Mouse (Mus musculus): ENCODE data around the gene Fli1. TPM values are rescaled to one million over a fixed set of nuclear protein-coding genes. Genes with fewer than 3 reads are reported as not detected.

Gene Fli1
- polyA plus RNA-seq, 2 experiments = 10.1 to 22.2 TPM

GRCm38 (mm10) chr9:32509706-32510156 is 32.9 kb downstream of the Fli1 start:
- no peaks in the 10 kb centered on the region for H3K27me3 ChIP-seq (ENCODE audit: control insufficient read depth, insufficient read depth, low read length)
- no peak for ATAC-seq (ENCODE audit: low FRiP score, low read depth)
- WGBS = 50% methylated on average over 7 of the region's 7 CpGs
- H3K9ac ChIP-seq (ENCODE audit: low read depth, low read length, severe bottlenecking) = no peak overlapping the region
- DNase-seq (ENCODE audit: low spot score) = no peak
- H3K4me2 ChIP-seq (replicated peaks; ENCODE audit: low read depth, low read length, severe bottlenecking) = no peak overlapping the region
- no peaks in the 10 kb centered on the region; the same call in 1 of the 2 replicates for H3K36me3 ChIP-seq (ENCODE audit: control insufficient read depth, insufficient read depth, low read length)
- no peak for TF ChIP-seq POLR2A (IDR thresholded peaks at IDR 0.05; ENCODE audit: borderline replicate concordance, extremely low read depth, insufficient read depth, insufficient read length)
- H3K4me1 ChIP-seq (ENCODE audit: control insufficient read depth, insufficient read depth, low read length) = peaks cover 49% of the 10 kb centered on the region
- H3K9me3 ChIP-seq (ENCODE audit: control insufficient read depth, low read length) = no peaks in the 10 kb centered on the region
- H3K4me3 ChIP-seq (replicated peaks; ENCODE audit: low read length) = no peak overlapping the region
- no peak overlapping the region for H3K27ac ChIP-seq (replicated peaks; ENCODE audit: low read depth, low read length)

GRCm38 (mm10) chr9:32508648-32509047 is 34.0 kb downstream of the Fli1 start:
- H3K27me3 ChIP-seq (ENCODE audit: control insufficient read depth, insufficient read depth, low read length) = no peaks in the 10 kb centered on the region
- no peak overlapping the region for H3K4me2 ChIP-seq (replicated peaks; ENCODE audit: low read depth, low read length, severe bottlenecking)
- peaks cover 42% of the 10 kb centered on the region for H3K4me1 ChIP-seq (ENCODE audit: control insufficient read depth, insufficient read depth, low read length)
- 0 out of 2 replicates have a peak overlapping the region, but pooled peaks have one; percentile 55 for H3K27ac ChIP-seq (replicated peaks; ENCODE audit: low read depth, low read length)
- no peaks in the 10 kb centered on the region; the same call in 1 of the 2 replicates for H3K36me3 ChIP-seq (ENCODE audit: control insufficient read depth, insufficient read depth, low read length)
- no peak for DNase-seq (ENCODE audit: low spot score)
- no peak overlapping the region for H3K4me3 ChIP-seq (replicated peaks; ENCODE audit: low read length)
- no peak for TF ChIP-seq POLR2A (IDR thresholded peaks at IDR 0.05; ENCODE audit: borderline replicate concordance, extremely low read depth, insufficient read depth, insufficient read length)
- no peaks in the 10 kb centered on the region for H3K9me3 ChIP-seq (ENCODE audit: control insufficient read depth, low read length)
- no peak overlapping the region for H3K9ac ChIP-seq (ENCODE audit: low read depth, low read length, severe bottlenecking)
- 68% methylated on average over 2 of the region's 2 CpGs for WGBS
- ATAC-seq (ENCODE audit: low FRiP score, low read depth) = no peak

- WGBS = 26% methylated on average over 8 of the region's 8 CpGs
Measured at GRCm38 (mm10) chr9:32508118-32508517, 34.5 kb downstream of the Fli1 start.

GRCm38 (mm10) chr9:32506866-32507861 is 35.5 kb downstream of the Fli1 start:
- Histone ChIP-seq H3K4me2 (replicated peaks; ENCODE audit: low read depth, low read length, severe bottlenecking) (no peak overlapping the region), H3K4me1 (ENCODE audit: control insufficient read depth, insufficient read depth, low read length) (peaks cover 40% of the 10 kb centered on the region), H3K9ac (ENCODE audit: low read depth, low read length, severe bottlenecking) (no peak overlapping the region), H3K4me3 (replicated peaks; ENCODE audit: low read length) (no peak overlapping the region), H3K27me3 (ENCODE audit: control insufficient read depth, insufficient read depth, low read length) (no peaks in the 10 kb centered on the region), H3K27ac (replicated peaks; ENCODE audit: low read depth, low read length) (0 out of 2 replicates have a peak overlapping the region, but pooled peaks have one; percentile 55), H3K9me3 (ENCODE audit: control insufficient read depth, low read length) (no peaks in the 10 kb centered on the region), H3K36me3 (ENCODE audit: control insufficient read depth, insufficient read depth, low read length) (no peaks in the 10 kb centered on the region; the same call in 1 of the 2 replicates)
- DNase-seq (ENCODE audit: low spot score) (no peak), ATAC-seq (ENCODE audit: low FRiP score, low read depth) (no peak)
- WGBS = 66% methylated on average over 15 of the region's 15 CpGs
- TF ChIP-seq POLR2A (IDR thresholded peaks at IDR 0.05; ENCODE audit: borderline replicate concordance, extremely low read depth, insufficient read depth, insufficient read length) = no peak

More at GRCm38 (mm10) chr9:32508118-32508517, 34.5 kb downstream of the Fli1 start:
- no peak for DNase-seq (ENCODE audit: low spot score)
- H3K9ac ChIP-seq (ENCODE audit: low read depth, low read length, severe bottlenecking) = no peak overlapping the region
- no peak for ATAC-seq (ENCODE audit: low FRiP score, low read depth)
- H3K4me2 ChIP-seq (replicated peaks; ENCODE audit: low read depth, low read length, severe bottlenecking) = no peak overlapping the region
- no peaks in the 10 kb centered on the region for H3K27me3 ChIP-seq (ENCODE audit: control insufficient read depth, insufficient read depth, low read length)
- 0 out of 2 replicates have a peak overlapping the region, but pooled peaks have one; percentile 55 for H3K27ac ChIP-seq (replicated peaks; ENCODE audit: low read depth, low read length)
- H3K4me1 ChIP-seq (ENCODE audit: control insufficient read depth, insufficient read depth, low read length) = peaks cover 40% of the 10 kb centered on the region
- no peak overlapping the region for H3K4me3 ChIP-seq (replicated peaks; ENCODE audit: low read length)
- TF ChIP-seq POLR2A (IDR thresholded peaks at IDR 0.05; ENCODE audit: borderline replicate concordance, extremely low read depth, insufficient read depth, insufficient read length) = no peak
- H3K36me3 ChIP-seq (ENCODE audit: control insufficient read depth, insufficient read depth, low read length) = no peaks in the 10 kb centered on the region; the same call in 1 of the 2 replicates
- no peaks in the 10 kb centered on the region for H3K9me3 ChIP-seq (ENCODE audit: control insufficient read depth, low read length)

GRCm38 (mm10) chr9:32506161-32506560 is 36.5 kb downstream of the Fli1 start:
- peaks cover 40% of the 10 kb centered on the region for H3K4me1 ChIP-seq (ENCODE audit: control insufficient read depth, insufficient read depth, low read length)
- H3K4me3 ChIP-seq (replicated peaks; ENCODE audit: low read length) = no peak overlapping the region
- H3K9me3 ChIP-seq (ENCODE audit: control insufficient read depth, low read length) = no peaks in the 10 kb centered on the region
- H3K4me2 ChIP-seq (replicated peaks; ENCODE audit: low read depth, low read length, severe bottlenecking) = no peak overlapping the region
- no peak for TF ChIP-seq POLR2A (IDR thresholded peaks at IDR 0.05; ENCODE audit: borderline replicate concordance, extremely low read depth, insufficient read depth, insufficient read length)
- DNase-seq (ENCODE audit: low spot score) (no peak), ATAC-seq (ENCODE audit: low FRiP score, low read depth) (no peak)
- H3K9ac ChIP-seq (ENCODE audit: low read depth, low read length, severe bottlenecking) = no peak overlapping the region
- H3K36me3 ChIP-seq (ENCODE audit: control insufficient read depth, insufficient read depth, low read length) = no peaks in the 10 kb centered on the region; the same call in 1 of the 2 replicates
- no peaks in the 10 kb centered on the region for H3K27me3 ChIP-seq (ENCODE audit: control insufficient read depth, insufficient read depth, low read length)
- H3K27ac ChIP-seq (replicated peaks; ENCODE audit: low read depth, low read length) = no peak overlapping the region
- 50% methylated on average over 8 of the region's 8 CpGs for WGBS

All from limb, embryonic 14.5 days (tissue).